Mouse (Mus musculus): ENCODE data around the gene Sf3a2. TPM values are rescaled to one million over a fixed set of nuclear protein-coding genes. Genes with fewer than 3 reads are reported as not detected.

Sf3a2 gene
- polyA plus RNA-seq, 1 experiment from 2014 or later, result 61.7 TPM

GRCm38 (mm10) chr10:80790761-80791404 lies 7.1 kb upstream of the Sf3a2 start:
- H3K36me3 ChIP-seq (ENCODE audit: inconsistent target), result peaks cover 65% of the 10 kb centered on the region
- no peak overlapping the region for H3K27ac ChIP-seq
- no peak overlapping the region for H3K4me3 ChIP-seq (ENCODE audit: inconsistent target)
- peaks cover 11% of the 10 kb centered on the region for H3K79me2 ChIP-seq (ENCODE audit: inconsistent target)
- 96% methylated on average over 19 of the region's 19 CpGs for WGBS (ENCODE audit: missing documents)

- 71% methylated on average over 33 of the region's 33 CpGs for WGBS (ENCODE audit: missing documents)
- H3K79me2 ChIP-seq (ENCODE audit: inconsistent target), result peaks cover 18% of the 10 kb centered on the region
- H3K36me3 ChIP-seq (ENCODE audit: inconsistent target), result peaks cover 58% of the 10 kb centered on the region
- H3K4me3 ChIP-seq (ENCODE audit: inconsistent target), result no peak overlapping the region
- H3K27ac ChIP-seq, result no peak overlapping the region
These were observed 6.4 kb upstream of the Sf3a2 start for GRCm38 (mm10) chr10:80791476-80792174.

GRCm38 (mm10) chr10:80792175-80793032 lies 5.6 kb upstream of the Sf3a2 start:
- Histone ChIP-seq H3K36me3 (ENCODE audit: inconsistent target) (peaks cover 54% of the 10 kb centered on the region), H3K27ac (no peak overlapping the region), H3K4me3 (ENCODE audit: inconsistent target) (no peak overlapping the region), H3K79me2 (ENCODE audit: inconsistent target) (peaks cover 26% of the 10 kb centered on the region)
- 50% methylated on average over 39 of the region's 41 CpGs for WGBS (ENCODE audit: missing documents)

DNA sequence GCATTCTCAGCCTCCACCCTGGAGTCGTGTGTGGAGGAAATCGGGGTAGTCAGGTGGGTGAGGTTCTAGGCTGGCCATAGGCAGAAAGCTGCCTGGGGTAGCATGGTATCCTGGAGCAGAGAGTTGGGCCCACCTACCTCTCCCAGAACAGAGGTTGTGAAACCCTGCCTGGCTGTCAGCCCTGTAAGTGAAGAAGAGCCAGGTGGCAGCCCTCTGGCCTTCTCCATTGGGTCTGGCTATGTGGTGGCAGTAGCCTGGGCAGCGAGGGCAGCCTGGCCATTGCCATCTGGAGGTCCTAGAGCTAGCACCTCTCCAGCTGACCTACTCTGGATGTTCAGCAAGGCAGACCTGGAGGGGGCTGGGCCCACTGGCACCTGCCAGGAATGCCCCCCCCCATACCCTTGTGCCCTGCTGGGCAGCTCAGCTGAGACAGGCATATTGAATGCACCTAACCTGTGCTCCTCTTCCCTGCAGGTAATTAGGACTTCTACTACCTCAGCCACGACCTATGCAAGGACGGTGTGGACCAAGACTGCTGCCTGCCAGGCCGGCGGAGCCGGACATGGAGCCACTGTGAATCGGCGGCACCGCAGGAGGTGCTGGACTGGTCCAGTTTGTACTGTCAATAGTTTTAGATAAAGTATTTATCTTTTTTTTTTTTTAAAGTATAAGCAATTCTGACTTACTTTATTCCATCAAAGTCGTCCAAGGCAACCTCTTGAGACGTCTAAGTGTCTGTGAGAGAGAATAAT lies 4.8 kb upstream of the Sf3a2 start:
- peaks cover 29% of the 10 kb centered on the region for H3K79me2 ChIP-seq (ENCODE audit: inconsistent target)
- 88% methylated on average over 13 of the region's 13 CpGs for whole genome bisulfite sequencing (ENCODE audit: missing documents)
- H3K36me3 ChIP-seq (ENCODE audit: inconsistent target), result peaks cover 46% of the 10 kb centered on the region
- no peak overlapping the region for H3K27ac ChIP-seq
- no peak overlapping the region for H3K4me3 ChIP-seq (ENCODE audit: inconsistent target)

DNA sequence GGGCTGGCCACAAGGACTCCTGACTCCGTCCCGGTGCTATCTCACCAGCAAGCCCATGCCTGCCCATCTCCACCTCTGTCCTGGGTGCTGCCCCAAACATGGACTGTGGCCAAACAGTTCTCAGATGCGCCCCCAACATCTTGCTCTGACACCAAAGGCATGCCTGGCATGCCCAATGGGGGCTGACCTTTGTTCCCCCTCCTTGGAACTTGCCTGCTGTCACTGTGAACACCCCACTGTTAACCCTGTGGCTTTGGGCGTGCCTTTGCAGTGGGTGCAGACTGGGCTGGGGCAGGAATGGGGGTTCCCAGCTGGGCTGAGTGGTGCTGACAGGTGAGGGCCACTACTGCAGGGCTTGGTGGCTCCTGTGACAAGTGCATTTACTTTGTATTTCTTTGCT lies 4.2 kb upstream of the Sf3a2 start:
- Histone ChIP-seq H3K79me2 (ENCODE audit: inconsistent target) (peaks cover 30% of the 10 kb centered on the region), H3K27ac (no peak overlapping the region), H3K4me3 (ENCODE audit: inconsistent target) (no peak overlapping the region), H3K36me3 (ENCODE audit: inconsistent target) (peaks cover 40% of the 10 kb centered on the region)
- 93% methylated on average over 4 of the region's 4 CpGs for WGBS (ENCODE audit: missing documents)

DNA sequence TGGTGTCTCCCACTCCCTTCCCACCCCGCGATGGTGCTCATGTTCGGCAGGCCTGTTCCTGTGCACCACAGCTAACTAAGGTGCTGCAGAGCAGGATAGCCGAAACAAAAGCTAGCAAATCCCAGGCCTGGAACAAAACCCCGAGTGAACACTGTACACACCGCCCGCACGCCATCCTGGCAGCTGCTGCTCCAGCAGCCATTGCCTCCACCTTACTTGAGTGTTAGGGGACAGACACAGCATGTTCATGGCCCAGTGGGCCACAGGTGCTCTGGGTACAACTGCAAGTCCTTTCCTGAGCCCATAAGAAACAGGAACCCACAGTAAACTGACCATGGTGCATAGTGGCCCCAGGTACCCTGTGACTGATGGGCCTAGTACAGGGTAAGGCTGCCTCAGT lies 3.2 kb upstream of the Sf3a2 start:
- peaks cover 32% of the 10 kb centered on the region; the same call in 1 of the 2 replicates for H3K36me3 ChIP-seq (ENCODE audit: inconsistent target)
- H3K79me2 ChIP-seq (ENCODE audit: inconsistent target), result peaks cover 39% of the 10 kb centered on the region
- no peak overlapping the region for H3K27ac ChIP-seq
- WGBS (ENCODE audit: missing documents), result 95% methylated on average over 8 of the region's 8 CpGs
- H3K4me3 ChIP-seq (ENCODE audit: inconsistent target), result no peak overlapping the region

- Histone ChIP-seq H3K36me3 (ENCODE audit: inconsistent target) (peaks cover 27% of the 10 kb centered on the region; the same call in 1 of the 2 replicates), H3K4me3 (ENCODE audit: inconsistent target) (peak overlapping the region; percentile 89; the same call in 1 of the 2 replicates), H3K79me2 (ENCODE audit: inconsistent target) (peaks cover 55% of the 10 kb centered on the region), H3K27ac (no peak overlapping the region)
- 93% methylated on average over 9 of the region's 9 CpGs for WGBS (ENCODE audit: missing documents)
These were observed 1.6 kb upstream of the Sf3a2 start for GRCm38 (mm10) chr10:80796307-80796848.

GRCm38 (mm10) chr10:80797186-80798149 lies 530 bp upstream of the Sf3a2 start:
- H3K4me3 ChIP-seq (ENCODE audit: inconsistent target), result peak overlapping the region; percentile 97
- WGBS (ENCODE audit: missing documents), result 2% methylated on average over 59 of the region's 59 CpGs
- H3K27ac ChIP-seq, result peak overlapping the region; percentile 91
- peaks cover 37% of the 10 kb centered on the region; the same call in 1 of the 2 replicates for H3K36me3 ChIP-seq (ENCODE audit: inconsistent target)
- peaks cover 65% of the 10 kb centered on the region for H3K79me2 ChIP-seq (ENCODE audit: inconsistent target)

DNA sequence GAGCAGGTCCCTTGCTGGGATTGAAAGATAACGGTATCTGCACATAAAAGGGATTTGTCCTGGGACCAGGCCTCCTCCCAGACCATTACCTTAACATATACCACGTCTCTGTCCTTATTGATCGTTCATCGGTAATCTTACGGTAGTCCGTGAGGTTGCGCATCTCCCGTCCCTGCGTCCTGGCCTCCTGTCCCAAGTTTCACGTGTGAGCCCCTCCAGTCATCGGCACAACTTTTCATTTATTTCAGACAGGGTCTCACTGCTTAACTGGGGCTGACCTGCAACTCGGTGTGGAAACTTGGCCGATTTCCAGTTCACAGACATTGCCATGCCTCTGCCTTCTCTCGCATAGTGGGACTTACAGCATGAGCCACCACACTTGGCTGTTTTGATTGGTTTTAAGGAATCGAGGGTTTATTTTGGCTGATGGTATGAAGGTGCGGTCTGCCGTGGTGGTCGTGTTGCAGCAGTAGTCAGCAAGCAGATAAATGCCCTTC lies 1.1 kb downstream of the Sf3a2 start:
- peaks cover 65% of the 10 kb centered on the region for H3K79me2 ChIP-seq (ENCODE audit: inconsistent target)
- H3K4me3 ChIP-seq (ENCODE audit: inconsistent target), result peak overlapping the region; percentile 97
- WGBS (ENCODE audit: missing documents), result 2% methylated on average over 18 of the region's 18 CpGs
- H3K27ac ChIP-seq, result peak overlapping the region; percentile 91
- H3K36me3 ChIP-seq (ENCODE audit: inconsistent target), result peaks cover 38% of the 10 kb centered on the region

DNA sequence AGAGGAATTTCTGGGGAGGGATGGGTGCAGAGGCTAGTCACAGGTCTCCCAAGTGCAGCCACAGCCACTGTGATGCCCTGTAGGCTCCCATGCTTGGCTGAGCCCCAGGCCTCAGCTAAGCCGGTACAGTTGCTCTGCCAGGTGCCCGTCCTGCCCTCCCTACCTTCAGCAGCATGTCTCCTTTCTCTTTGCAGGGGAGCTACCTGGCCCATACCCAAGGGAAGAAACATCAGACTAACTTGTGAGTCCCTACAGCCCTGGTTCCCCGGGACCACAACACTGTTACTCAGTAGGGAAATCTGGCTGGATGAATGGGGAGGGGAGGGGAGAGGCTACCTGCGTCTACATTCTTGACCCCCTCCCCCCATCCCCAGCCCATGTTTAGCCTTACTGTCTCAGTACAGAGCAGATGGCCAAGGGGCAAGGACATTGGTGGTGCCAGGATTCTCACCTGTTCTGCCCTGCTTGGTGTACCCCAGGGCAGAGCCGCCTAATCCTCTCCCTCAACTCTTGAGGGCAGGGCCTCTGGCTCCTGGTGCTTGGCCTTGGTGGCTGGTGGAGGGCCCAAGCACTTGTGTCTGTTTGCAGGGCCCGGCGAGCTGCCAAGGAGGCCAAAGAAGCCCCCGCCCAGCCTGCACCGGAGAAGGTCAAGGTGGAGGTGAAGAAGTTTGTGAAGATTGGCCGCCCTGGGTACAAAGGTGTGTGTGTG lies 4.4 kb downstream of the Sf3a2 start:
- H3K79me2 ChIP-seq (ENCODE audit: inconsistent target), result peaks cover 40% of the 10 kb centered on the region
- H3K4me3 ChIP-seq (ENCODE audit: inconsistent target), result no peak overlapping the region
- H3K27ac ChIP-seq, result no peak overlapping the region
- WGBS (ENCODE audit: missing documents), result 91% methylated on average over 10 of the region's 10 CpGs
- peaks cover 29% of the 10 kb centered on the region for H3K36me3 ChIP-seq (ENCODE audit: inconsistent target)

DNA sequence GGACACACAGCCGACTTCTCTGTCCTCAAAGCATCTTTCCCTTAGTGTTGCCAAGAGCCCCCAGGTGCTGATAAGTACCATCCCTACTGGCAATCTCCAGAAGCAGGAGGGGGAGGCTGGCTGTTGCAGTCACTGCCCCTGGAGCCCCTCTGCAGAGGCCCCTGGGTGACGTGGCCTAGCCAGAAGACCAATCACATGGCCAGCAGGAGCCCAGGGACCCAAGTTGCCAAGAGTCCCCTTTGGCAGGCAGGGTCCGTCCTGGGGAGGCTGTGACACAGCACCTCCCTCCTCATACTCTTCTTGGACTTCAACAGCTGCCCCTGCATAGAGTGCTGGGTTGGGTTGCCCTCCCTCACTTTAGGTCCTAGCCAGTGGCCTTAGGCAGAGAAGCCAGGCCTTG lies 5.0 kb downstream of the Sf3a2 start:
- Histone ChIP-seq H3K4me3 (ENCODE audit: inconsistent target) (no peak overlapping the region), H3K36me3 (ENCODE audit: inconsistent target) (peaks cover 29% of the 10 kb centered on the region), H3K79me2 (ENCODE audit: inconsistent target) (peaks cover 37% of the 10 kb centered on the region), H3K27ac (no peak overlapping the region)
- WGBS (ENCODE audit: missing documents), result 93% methylated on average over 3 of the region's 3 CpGs

- peaks cover 30% of the 10 kb centered on the region for H3K79me2 ChIP-seq (ENCODE audit: inconsistent target)
- H3K36me3 ChIP-seq (ENCODE audit: inconsistent target), result peaks cover 29% of the 10 kb centered on the region
- no peak overlapping the region for H3K4me3 ChIP-seq (ENCODE audit: inconsistent target)
- H3K27ac ChIP-seq, result no peak overlapping the region
- 90% methylated on average over 2 of the region's 2 CpGs for WGBS (ENCODE audit: missing documents)
These were observed 6.3 kb downstream of the Sf3a2 start for GRCm38 (mm10) chr10:80804340-80804739.
